Mouse (Mus musculus): ENCODE data around the gene Tyw5.

Gene Tyw5

DNA sequence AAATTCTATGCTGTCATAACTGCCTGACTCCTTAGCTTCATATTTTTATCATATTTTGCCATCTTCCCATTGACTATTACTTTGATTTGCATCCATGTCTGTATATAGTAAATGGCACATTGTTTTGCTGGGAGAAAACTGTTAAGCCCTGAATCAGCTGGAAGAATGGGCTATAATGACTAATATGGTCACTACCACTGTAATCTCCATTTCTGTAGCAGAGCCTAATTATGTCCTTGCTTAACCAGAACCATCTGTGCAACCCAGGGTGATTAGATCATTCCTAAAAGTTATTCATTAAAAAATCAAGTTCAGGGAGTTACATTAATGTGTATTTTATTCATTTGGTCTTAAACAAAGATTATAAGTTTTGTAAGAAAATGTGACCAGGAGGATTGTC lies 20.4 kb downstream of the Tyw5 start:
- DNase-seq (ENCODE audit: low spot score): no peak

DNA sequence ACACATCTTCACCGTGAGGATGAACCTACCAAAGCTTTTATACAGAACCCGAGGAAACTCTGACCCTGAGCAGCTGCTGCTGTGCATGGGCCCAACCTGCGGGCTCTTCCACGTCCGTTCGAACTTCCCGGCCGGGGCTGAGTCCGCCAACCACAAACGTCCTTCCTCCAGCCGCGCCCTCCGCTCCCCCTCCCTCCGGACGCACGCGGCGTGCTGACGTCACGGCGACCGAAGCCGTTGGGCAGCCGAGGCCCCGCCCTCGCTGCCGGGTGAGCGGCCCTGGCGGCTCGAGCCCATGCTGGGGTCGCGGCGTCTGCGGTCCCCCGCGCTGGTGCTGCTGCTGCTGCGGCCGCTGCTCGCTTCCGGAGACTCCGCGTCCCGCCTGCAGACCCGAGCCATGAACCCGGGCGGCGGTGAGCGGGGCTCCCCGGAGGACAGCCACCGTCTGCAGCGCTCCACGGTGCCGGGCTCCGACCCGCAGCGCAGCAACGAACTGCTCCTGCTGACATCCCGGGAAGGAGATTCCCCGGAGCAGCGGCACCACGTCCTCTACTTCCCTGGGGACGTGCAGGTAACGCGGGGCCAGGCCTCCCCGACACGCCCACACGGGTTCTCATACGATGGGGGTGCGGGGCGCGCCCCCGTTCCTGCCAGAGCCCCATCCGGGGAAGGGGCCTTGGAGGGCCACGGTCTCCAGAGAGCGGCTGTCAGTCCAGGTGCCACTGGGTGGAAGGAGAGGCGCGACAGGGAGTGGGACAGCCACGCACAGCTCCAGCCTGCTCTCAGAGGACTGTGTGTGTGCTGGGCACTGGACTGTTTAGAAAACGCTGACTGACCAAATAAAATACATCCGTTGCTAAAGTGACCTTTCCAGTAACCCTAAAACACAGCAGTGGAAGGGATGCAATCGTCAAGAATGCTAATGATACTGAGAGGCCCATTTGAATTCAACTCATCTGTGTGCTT lies 29.2 kb downstream of the Tyw5 start, which contains the start of gene 1700066M21Rik:
Gene 1700066M21Rik (plus strand): TSS at position 245 of the 966 bp plus-strand sequence.
- DNase-seq (ENCODE audit: low spot score): peak; percentile 99

DNA sequence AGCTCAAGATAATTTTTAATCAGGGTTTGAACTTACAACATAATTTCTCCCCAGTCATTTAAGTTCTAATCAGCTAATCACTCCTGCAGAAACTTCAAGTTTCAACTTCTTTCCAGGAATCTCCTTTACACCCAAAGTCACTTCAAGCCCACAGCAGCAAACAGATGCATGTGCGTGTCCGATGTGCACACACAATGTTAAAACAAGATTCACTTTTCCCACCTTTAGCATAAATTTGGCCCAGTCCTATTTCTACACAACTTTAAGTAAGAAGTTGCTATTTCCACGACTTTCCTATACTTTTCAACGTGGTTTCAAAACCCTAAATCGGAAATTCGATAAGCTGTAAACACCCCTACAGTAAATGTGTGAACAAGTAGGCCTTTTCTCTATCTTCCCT lies 30.1 kb downstream of the Tyw5 start:
- DNase-seq (ENCODE audit: low spot score): no peak

DNA sequence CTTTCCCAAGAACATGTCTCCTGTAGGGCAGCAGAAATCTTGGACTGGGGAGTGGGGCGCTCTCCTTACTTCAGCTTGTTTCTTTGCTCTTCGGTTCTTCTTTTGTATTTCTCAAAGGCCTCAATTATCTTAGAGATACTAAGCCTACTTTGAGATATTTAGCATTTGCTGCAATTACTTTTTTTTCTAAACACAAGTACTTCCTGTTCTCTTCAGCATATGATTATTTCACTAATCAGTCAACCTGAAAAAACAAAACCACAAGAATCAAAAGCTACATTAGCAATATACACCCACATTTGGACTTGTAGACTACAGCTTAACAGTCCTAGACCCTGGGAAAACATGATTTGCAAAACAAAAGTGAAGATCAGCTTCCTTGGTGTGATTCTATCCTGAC lies 31.6 kb downstream of the Tyw5 start:
- DNase-seq (ENCODE audit: low spot score): no peak

DNA sequence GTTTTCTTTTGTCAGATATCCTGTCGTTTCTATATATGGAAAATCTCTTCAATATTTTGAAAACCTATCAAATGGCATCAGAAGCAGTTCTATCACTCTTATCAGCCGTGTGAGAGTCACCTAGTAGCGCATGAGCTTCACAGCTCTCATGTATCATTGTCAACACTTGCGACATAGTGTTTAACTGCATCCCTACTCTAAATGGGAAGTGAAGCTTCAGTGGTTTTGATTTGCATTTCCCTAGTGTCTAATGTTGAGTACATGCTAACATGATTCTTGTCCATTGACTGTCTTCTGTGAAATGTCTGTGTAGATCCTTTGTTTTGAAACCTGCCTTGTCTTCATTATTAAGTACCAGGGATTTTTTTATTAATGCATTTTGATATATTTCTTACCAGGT lies 36.5 kb downstream of the Tyw5 start:
- DNase-seq (ENCODE audit: low spot score): no peak

- DNase-seq (ENCODE audit: low spot score): no peak
These were observed 37.8 kb downstream of the Tyw5 start for GRCm38 (mm10) chr1:57369111-57369510.

DNA sequence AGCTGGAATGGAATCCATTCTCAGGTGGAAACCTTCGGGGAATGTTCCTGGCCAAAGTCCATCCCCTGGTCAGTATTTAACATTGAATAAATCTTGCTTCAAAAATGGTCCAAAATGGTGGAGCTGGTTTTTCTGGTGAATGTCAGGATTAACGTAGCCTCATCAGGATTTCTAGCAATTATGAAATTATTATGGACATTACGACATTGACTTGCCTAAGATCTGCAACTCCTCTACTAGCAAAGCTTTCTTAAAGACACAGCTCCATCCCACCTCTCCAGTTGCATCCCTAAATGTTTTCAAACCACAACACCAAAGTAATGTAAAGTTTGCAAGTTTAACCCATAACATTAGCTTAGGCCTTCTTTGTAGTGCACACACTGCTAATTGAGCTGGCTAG lies 39.5 kb downstream of the Tyw5 start:
- no peak for DNase-seq (ENCODE audit: low spot score)

- no peak for DNase-seq (ENCODE audit: low spot score)
These were observed 48.4 kb downstream of the Tyw5 start for GRCm38 (mm10) chr1:57358546-57358945.

- no peak for DNase-seq (ENCODE audit: low spot score)
These were observed 55.0 kb downstream of the Tyw5 start for GRCm38 (mm10) chr1:57351941-57352340.

GRCm38 (mm10) chr1:57347487-57347886 lies 59.4 kb downstream of the Tyw5 start:
- DNase-seq (ENCODE audit: low spot score): no peak

DNA sequence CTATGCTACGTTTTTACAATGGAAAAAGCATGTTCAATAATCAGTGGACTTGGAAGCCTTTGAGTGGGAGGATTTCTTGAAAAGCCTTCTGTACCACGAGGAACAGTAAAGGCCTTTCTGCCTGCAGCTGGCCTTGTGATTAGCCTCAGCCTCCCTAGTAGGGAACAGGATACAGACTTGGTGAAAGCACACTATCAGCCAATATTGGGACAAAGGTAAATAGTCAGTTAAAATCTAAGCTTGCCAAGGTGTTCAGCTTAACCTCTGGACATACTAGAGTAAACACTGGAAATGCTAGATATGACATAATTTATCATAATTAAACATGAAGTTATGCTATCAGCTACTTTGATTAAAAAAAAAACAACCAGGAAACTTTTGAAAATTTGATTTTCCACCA lies 65.7 kb downstream of the Tyw5 start:
- DNase-seq (ENCODE audit: low spot score): no peak

- DNase-seq (ENCODE audit: low spot score): peak; percentile 33
These were observed 67.6 kb downstream of the Tyw5 start for GRCm38 (mm10) chr1:57339156-57339796.

All from embryo, embryonic 10 days (tissue).